Mouse (Mus musculus) cerebellum, adult 11-12 months (tissue): ENCODE measurements around the gene Six5.

ENCODE experiments used
- DNase-seq: peaks from one replicate; pipeline ENCODE4 v3.0.0; 2022

Six5 gene

DNA sequence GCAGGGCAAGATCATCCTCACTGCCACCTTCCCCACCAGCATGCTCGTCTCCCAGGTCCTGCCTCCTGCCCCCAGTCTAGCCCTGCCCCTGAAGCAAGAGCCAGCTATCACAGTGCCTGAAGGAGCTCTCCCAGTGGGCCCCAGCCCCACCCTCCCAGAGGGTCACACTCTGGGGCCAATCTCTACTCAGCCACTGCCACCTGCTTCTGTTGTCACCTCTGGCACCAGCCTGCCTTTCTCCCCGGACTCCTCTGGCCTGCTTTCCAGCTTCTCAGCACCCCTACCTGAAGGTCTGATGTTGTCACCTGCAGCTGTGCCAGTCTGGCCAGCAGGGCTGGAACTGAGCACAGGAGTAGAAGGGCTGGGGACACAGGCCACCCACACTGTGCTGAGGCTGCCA lies 2.8 kb downstream of the Six5 start:
- no peak for DNase-seq

DNA sequence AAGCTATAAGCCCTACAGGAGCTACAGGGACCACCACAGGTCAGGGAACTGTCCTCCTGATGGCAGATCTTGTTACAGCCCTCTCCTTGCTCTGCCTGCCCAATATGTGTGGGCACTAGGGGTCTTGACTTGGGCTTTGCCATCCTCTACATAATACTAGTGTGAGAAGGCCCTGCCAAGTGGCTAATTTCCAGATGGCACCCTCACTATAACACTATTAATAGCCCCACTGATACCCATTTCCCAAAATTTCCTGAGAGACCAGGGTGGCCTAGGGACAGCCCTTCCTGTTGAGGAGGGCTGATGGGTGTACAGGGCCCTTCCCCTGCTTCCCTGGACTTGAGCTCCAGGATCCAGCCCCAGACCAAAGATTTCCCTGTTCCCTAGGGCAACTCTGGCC lies 3.5 kb downstream of the Six5 start:
- no peak for DNase-seq

DNA sequence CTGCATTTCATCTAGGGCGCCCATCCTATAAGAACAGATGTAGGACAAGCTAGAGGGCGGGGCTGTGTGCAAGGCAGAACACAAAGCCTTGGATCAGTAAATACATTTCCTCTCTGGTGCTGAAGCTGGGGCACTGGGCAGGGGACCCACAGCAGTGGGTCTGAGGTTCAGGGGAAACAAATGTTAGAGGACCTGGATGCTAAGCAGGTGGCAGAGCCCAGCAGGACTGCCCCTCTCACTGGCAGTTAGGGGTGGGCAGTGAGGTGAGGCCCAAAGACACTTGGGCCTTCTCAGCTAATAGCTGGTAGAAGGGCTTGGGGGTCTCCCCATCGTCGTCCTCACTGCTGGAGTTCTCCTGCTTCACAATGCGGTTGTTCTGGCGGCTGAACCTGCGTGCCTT lies 4.4 kb downstream of the Six5 start:
- no peak for DNase-seq

DNA sequence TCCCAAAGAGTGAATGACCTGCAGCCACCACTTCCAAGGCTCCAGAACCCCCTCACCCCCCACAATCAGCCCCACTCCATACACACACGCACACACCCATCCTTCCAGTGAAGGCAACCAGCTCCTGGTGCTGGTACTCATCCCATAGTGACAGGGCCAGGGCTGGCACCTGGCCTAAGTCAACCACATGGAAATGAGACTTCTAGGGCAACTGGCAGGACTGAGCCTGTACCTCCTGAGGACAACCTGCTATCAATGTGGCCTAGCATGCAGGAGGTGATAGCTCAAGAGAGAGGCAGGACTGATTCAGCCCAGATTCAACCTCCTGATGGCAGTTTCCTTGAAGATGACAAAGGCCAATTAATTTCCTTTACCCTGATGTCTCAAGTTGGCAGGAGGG lies 5.9 kb downstream of the Six5 start:
- no peak for DNase-seq

DNA sequence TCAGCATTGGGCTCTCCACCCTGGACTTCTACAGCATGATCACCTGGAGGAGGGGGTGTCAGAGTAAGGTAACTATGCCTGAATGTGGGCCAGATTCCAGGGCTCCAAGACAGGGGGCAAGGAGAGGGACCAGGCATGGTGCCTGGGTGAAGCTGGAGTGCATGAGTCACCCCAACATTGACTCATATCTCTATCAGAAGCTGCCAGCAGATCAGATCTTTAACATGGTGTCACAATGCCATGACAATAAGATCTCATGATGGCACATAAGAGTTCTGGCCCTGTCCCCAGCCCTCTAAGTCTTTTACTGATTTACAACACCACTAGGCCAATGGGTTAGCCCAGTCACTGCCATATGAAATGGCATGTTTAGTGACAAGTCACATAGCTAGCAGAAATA lies 9.3 kb downstream of the Six5 start:
- no peak for DNase-seq

DNA sequence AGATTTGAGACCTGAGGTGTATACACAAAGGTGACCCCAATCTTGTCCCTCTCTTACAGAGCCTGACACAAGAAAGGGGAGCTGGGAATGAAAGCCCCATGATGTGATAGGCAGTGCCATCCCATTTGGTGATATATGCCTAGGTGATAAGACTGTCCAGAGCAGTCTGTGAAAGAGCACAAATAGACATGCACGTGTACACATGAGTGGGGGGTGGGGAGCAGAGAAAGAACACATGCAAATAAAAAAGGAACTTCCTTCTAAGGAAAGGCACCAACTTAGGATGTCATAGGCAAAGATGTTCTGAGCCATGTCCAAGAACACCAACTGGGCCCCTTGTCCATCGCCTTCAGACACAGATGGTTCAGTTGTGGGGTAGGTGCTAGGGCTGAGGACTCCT lies 10.1 kb downstream of the Six5 start:
- no peak for DNase-seq

DNA sequence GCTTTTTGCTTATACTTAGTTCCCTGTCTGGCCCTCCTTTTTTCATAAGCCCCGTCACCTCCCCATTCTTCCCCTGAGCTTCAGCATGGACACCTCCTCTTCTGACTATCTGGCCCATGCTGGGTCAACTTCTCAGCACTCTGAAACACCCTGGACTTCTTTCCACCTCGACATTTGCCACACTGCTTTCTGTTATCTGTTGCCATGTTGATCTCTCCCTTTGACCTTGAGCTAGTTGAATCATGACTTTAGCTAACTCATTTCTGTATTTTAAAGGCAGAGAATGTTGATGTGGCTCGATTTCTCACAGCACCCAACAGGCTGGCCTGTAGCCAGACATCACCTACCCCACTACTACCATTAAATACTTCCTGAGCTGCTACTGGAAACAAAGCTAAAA lies 13.0 kb downstream of the Six5 start:
- DNase-seq: no peak

DNA sequence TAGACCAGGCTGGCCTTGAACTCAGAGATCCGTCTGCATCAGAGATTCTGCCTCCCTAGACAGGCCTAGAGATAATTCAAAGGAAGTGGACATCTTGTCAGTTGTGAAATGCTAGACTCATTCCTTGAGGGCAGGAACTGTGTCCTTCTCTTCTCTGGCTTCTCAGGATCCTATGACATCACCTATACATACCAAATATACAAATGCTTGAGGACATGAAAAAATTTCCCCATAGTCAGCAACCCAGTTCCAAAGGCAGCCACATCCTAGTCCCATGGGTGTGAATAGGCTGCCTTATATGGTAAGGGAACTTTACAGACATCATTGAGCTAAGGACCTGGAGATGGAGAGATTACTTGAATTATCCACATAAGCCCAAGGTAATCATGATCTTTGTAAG lies 15.2 kb downstream of the Six5 start:
- no peak for DNase-seq

DNA sequence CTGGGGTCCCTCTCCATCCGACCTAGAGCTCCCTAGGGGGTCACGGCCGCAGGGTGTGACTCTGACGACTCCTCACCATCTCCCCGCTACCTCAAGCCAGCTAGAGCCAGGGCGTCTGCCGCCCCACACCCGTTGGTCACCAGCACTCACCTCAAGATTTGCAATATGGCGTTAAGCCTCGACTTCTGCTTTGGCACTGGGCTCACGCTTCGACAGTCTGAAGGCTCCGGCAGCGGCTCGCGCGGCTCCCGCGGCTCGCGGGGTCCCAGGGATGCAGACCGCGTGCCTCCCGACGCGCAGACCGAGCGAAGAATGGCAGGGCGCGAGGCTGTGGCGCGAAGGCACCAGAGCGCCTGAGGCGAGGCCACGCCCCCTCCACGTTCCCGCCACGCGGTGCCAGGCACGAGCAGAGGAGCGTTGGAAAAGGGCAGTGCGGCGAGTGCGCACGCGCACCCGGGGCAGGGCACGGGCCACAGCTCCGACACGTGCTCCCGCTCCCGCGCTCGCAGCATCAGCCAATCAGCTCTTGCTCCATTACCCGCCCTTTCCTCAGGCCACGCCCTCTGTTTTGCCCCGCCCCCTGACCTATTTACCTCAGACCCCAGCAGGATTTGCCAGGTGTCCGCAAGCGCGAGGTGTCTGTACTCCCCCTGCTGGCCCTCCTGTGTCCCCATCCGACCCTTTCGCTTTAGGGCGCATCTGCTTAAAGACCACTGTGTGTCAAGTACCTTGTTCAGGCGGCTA lies 23.8 kb downstream of the Six5 start, which contains the start of gene Gm4969:
Gm4969 (minus strand) TSS at position 341 of the 744 bp plus-strand sequence.
- DNase-seq: peak; percentile 86

DNA sequence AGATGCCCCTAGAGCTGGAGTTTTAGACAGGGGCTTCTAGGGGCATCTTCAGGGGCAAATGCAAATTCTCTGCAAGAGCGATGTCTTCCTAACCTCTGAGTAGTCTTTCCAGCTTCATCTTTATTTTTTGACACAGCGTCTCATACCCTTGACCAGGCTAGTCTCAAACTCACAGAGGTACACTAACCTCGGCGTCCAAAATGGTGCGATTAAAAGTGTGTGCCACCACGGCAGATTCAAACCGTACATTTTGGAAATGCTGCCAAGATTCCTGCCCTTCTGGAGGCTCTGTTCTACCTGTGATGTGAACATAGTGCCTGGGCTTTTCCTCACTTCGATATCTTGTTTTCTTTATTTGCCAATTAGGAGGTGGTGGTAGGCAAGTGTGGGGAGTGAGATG lies 24.7 kb downstream of the Six5 start:
- DNase-seq: peak; percentile 72

DNA sequence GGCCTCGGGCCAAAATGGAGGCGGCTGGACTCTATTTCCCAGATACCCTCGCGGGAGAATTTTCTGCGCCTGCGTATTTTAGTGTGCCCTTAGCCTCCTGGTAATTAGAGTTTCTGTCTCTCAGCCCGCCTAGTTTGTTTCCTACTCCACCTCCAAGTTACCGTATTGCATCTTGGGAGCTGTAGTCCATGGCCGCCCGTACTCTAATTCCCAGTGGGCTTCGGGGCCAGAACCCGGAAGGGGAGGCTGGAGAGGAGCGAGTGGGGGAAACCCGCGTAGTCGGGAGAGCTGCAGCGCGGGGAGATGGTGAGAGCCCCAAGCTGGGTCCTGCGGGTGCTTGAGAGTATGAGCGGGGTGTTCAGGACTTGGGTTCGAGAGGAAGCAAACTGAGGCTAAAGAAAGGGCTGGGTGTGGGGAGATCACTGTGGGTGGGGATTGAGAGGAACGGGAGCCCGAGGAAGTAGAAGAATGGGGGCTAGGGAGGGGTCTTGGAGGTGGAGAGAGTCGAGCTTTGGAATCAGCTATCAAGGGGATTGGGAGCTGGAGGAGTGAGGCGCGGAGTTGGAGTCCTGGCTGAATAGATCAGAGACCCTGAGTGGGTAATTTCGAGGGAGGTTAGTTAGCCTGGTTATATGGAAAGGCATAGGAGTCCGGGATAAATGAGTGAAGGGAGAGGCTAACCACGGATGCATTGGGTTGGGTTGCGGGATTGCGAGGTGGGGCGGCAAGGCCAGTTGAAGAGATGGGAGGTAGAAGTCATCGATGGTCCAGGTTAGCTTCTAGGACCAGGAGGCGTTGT lies 25.4 kb downstream of the Six5 start, which contains the start of gene Fbxo46:
Fbxo46 (plus strand) TSS at position 229 of the 799 bp plus-strand sequence.
- DNase-seq: peak; percentile 95

DNA sequence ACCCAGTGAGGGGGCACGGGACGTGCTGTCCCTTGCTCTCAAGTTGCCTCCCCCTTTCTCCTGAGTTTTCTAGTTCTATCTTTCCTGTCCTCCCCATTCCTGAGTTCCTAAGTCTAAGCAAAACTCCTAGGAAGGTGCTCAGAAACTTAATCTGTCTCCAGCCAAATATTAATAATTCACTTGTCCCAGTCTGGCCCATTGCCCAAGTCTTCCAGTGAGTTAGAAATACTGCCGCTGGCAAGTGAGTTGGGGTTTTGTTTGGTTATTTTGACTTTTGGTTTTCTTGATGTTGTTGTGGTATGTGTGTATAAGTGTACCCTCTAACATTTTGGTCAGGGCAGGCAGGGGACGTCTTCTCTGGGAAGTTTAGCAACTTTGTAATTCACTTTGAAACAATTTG lies 27.3 kb downstream of the Six5 start:
- DNase-seq: peak; percentile 26

DNA sequence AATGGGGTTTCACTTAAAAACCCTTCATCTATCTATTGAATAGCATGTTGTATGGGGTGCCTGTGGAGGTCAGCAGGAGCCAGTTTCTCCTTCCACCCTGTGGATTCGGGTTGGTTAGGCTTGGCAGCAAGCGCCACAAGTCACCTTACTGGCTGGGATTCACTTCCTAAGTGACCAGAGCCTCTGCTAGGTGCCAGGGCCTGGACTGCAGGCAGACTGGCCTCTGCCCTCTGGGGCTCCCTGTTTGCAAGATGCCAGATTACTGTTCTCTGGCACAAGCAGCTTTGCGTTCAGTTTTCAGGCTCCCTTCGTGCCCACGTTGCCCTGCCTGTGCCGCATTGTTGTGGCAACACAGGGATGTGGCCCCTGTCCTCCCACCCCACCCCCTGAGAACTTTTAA lies 30.3 kb downstream of the Six5 start:
- peak; percentile 23 for DNase-seq

DNA sequence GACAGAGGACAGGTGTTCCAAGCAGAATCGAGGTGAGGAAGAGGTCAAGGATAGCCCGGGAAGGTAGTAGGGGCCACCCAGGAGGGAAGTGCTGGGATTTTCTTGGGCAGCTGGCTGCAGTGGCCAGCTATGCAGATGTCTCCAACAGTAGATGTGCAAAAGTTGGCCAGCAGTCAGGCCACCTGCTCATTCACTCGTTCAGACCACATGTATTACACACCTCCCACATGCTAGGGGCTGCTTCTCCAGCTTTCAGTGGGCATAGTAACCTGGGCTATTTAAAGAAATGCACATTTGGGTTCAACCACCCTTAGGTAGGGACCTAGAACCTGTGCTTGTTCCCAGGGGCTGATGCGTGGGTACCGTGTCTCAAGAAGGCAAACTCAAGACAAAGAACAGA lies 33.4 kb downstream of the Six5 start:
- DNase-seq: peak; percentile 25

DNA sequence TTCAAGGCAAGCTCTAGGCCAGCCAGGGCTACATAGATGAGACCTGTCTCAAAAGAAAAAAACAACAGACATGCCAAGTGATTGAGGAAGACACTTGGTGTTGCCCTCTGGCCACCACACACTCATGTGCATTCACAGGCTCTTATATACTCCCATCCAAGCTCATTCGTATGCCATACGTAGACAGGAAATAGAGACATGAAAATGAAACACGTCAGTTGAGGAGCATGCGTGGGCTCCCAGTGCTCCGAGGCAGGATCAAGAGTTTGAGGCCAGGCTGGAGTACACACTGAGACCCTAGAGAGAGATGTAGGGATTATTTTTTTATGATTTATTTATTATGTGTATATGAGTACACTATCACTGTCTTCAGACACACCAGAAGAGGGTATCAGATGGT lies 35.0 kb downstream of the Six5 start:
- DNase-seq: no peak

DNA sequence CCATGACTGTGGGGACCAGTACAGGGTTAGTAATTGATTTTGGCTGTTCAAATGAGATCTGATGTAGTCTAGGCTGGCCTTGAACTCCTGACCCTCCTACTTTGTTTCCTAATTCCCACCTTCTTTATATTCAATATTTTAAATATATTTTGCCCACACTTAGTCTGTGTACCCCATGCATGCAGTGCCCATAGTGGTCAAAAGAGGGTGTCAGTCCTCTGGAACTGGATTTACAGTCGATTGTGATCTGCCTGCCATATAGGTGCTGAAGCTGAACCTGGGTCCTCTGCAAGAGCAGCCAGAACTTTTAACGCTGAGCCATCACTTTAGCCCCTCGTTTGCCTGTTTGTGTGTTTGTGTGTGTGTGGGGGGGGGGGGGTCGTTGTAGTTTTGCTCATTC lies 36.3 kb downstream of the Six5 start:
- DNase-seq: peak; percentile 45

DNA sequence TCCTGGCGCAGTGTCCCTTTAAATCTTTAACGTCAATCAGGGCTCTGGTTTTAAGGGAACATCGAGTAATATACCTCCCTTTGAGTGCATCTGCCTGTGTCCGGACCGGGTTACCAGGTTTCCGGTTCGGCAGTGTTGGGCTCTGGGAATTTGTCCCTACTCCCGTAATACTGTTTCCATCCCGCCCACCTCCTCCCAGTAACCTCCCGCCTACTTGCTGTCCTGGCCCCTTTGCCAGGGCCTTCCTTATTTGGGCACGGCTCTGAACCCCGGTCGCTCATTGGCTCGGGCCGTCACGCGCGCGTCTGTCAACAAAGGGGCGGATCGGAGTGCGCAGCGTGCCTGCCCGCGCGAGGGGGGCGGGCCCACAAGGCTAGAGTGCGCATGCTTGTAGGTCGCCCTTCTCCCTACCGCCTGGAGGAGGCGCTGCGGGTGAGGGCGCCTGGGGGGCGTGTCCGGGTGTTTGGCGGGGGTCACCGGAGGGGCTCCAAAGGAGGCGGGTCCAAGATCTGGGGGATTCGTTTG lies 37.0 kb downstream of the Six5 start:
- peak; percentile 99 for DNase-seq

DNA sequence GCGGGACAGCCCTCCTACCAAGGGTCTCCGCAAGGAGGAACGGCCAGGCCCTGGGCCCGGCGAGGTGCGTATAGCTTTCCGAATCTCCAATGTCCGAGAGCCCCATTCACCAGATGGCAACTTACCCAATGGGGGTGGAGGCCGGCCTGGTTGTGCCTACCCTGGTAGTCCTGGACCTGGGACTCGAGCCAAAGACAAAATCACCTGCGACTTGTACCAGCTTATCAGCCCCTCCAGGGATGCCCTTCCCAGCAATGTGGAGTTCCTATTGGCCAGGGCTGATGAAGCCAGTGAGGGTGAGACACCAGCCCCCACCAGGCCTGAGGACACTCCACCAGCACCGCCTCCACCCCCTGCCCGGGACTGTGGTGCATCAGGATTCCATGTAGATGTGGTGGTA lies 41.8 kb downstream of the Six5 start:
- peak; percentile 61 for DNase-seq

DNA sequence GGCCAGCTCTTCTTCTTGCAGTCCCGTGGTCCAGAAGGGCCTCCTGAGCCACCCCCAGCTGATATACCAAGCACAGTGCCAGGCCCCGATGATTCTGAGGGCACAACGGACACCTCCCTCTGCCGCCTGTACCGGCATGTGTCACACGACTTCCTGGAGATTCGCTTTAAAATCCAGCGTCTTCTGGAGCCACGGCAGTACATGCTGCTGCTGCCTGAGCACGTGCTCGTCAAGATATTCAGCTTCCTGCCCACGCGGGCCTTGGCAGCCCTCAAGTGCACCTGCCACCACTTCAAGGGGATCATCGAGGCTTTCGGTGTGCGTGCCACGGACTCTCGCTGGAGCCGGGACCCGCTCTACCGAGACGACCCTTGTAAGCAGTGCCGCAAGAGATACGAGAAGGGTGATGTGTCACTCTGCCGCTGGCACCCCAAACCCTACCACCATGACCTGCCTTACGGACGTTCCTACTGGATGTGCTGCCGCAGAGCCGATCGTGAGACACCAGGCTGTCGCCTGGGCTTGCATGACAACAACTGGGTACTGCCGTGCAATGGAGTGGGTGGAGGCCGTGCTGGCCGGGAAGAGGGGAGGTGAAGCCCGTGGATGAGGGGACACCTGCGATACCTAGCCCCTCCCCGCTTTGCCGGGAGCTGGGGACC lies 42.4 kb downstream of the Six5 start:
- peak; percentile 41 for DNase-seq

DNA sequence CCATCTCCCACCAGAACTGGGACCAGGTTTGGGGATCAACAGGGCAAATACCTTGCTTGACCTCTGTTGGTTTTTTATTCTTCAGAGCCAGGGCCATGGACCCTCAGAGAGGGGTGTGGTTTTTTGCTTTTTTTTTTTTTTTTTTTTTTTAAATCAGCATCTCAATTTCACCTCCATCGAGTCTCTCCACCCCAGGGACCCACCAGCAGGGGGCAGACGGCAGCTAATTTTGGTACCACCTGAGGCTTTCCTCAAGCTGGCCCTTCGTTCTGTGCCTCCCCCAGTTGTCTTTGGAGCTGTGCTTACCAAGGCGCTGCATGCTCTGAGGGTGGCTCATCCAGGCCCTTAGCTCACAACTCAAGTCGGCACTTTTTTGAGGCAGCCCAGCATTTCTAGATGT lies 43.0 kb downstream of the Six5 start:
- DNase-seq: peak; percentile 33

DNA sequence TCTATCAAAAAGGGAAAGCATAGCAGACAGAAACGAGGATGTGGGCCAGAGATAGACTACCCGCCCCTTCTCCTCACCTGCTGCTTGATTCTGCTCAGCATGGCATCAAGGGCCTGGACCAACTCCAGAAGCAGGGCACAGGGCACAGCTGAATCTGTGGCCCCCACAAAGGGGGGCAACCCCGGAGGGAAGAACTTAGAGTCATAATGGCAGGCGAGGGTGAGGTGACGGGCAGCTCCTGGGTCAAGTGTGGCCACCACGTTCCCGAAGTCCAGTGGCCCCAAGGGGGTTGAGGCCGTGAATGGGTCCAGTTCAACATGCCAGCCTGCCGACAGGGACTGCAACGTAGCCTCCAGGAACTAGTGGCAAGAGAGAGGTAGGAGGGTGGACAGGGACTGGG lies 52.4 kb downstream of the Six5 start:
- peak; percentile 63 for DNase-seq

DNA sequence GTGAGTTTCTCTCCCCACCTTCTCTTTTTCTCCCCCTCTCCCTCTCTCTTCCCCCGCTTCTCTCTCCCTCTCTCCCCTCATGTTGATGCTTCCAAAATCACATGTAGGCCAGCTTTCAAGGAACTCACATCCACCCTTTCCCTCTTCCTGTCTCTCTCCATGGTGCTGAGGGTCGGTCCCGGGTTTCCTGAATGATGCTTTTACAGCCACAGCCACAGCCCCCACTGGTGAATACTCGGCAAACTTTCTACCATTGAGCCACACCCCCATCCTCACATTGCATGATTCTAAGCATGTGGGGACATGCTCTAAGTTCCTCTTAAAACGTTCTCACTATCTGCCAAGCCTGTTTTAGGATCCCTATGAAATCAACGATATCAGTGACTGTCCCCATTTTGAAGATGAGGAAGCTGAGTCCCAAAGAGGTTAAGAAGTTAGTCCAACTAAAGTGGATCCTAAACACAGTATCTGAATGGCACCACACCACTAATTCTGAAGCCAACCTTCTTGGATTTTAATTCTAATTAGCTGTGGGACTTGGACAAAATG lies 53.2 kb downstream of the Six5 start:
- DNase-seq: no peak
